Mouse (Mus musculus): ENCODE measurements around the gene Ryk.
A peak's percentile ranks its signal among the peaks of the same experiment; 100 is the strongest.

The Ryk gene

GRCm38 (mm10) chr9:102858283-102858682 is 23.6 kb downstream of the Ryk start:
- no peak for DNase-seq (ENCODE audit: low spot score)

GRCm38 (mm10) chr9:102859399-102859798 is 24.7 kb downstream of the Ryk start:
- DNase-seq (ENCODE audit: low spot score) = no peak

- no peak for DNase-seq (ENCODE audit: low spot score)
Observed at GRCm38 (mm10) chr9:102859963-102860362, 25.2 kb downstream of the Ryk start.

GRCm38 (mm10) chr9:102860802-102861469 is 26.2 kb downstream of the Ryk start:
- DNase-seq (ENCODE audit: low spot score) = peak; percentile 76

- no peak for DNase-seq (ENCODE audit: low spot score)
Observed at GRCm38 (mm10) chr9:102861789-102862188, 27.1 kb downstream of the Ryk start.

GRCm38 (mm10) chr9:102862260-102862659 is 27.5 kb downstream of the Ryk start:
- DNase-seq (ENCODE audit: low spot score) = no peak

GRCm38 (mm10) chr9:102863876-102864545 is 29.3 kb downstream of the Ryk start:
- DNase-seq (ENCODE audit: low spot score) = peak; percentile 70

GRCm38 (mm10) chr9:102864931-102865330 is 30.2 kb downstream of the Ryk start:
- DNase-seq (ENCODE audit: low spot score) = no peak

GRCm38 (mm10) chr9:102865946-102866737 is 31.4 kb downstream of the Ryk start:
- DNase-seq (ENCODE audit: low spot score) = no peak

GRCm38 (mm10) chr9:102866893-102867292 is 32.2 kb downstream of the Ryk start:
- no peak for DNase-seq (ENCODE audit: low spot score)

GRCm38 (mm10) chr9:102867516-102867915 is 32.8 kb downstream of the Ryk start:
- no peak for DNase-seq (ENCODE audit: low spot score)

GRCm38 (mm10) chr9:102868451-102868850 is 33.7 kb downstream of the Ryk start:
- no peak for DNase-seq (ENCODE audit: low spot score)

GRCm38 (mm10) chr9:102876054-102876690 is 41.5 kb downstream of the Ryk start:
- DNase-seq (ENCODE audit: low spot score) = no peak

GRCm38 (mm10) chr9:102877916-102878315 is 43.2 kb downstream of the Ryk start:
- DNase-seq (ENCODE audit: low spot score) = no peak

GRCm38 (mm10) chr9:102879545-102879944 is 44.8 kb downstream of the Ryk start:
- DNase-seq (ENCODE audit: low spot score) = no peak

GRCm38 (mm10) chr9:102884703-102885102 is 50.0 kb downstream of the Ryk start:
- no peak for DNase-seq (ENCODE audit: low spot score)

- no peak for DNase-seq (ENCODE audit: low spot score)
Observed at GRCm38 (mm10) chr9:102890166-102890565, 55.4 kb downstream of the Ryk start.

- no peak for DNase-seq (ENCODE audit: low spot score)
Observed at GRCm38 (mm10) chr9:102892480-102893355, 58.0 kb downstream of the Ryk start.

GRCm38 (mm10) chr9:102893356-102893870 is 58.7 kb downstream of the Ryk start:
- no peak for DNase-seq (ENCODE audit: low spot score)

- DNase-seq (ENCODE audit: low spot score) = no peak
Observed at GRCm38 (mm10) chr9:102899916-102900315, 65.2 kb downstream of the Ryk start.

- no peak for DNase-seq (ENCODE audit: low spot score)
Observed at GRCm38 (mm10) chr9:102902308-102902707, 67.6 kb downstream of the Ryk start.

Measured in testis, postnatal 14 days (tissue).